Mouse (Mus musculus) forebrain, embryonic 10.5 days (tissue): ENCODE measurements at regions not wholly inside any gene's neighbourhood (a gene's known extent, or its start where the extent isn't known, plus 50 kb on each side); places are given as distances from the start of the nearest gene placed in this dataset.

Experiments
- DNase-seq: peaks from one replicate; pipeline ENCODE4 v3.0.0-alpha.2; 2017; ENCODE audit warnings: low spot score; ENCODE audit errors: extremely low spot score
- H3K27ac ChIP-seq: fragments of 300-500 bp; sonication (generic); 2 replicates; pipeline ENCODE4 v1.5.1; 2016; ENCODE audit warnings: mild to moderate bottlenecking
- H3K27me3 ChIP-seq: fragments of 300-500 bp; sonication (generic); 2 replicates; pipeline ENCODE4 v1.6.1; 2016; ENCODE audit warnings: mild to moderate bottlenecking; ENCODE audit not compliant: poor library complexity, severe bottlenecking
- H3K36me3 ChIP-seq: fragments of 300-500 bp; sonication (generic); replicated peaks from 2 replicates; pipeline ENCODE4 v1.6.1; 2016; ENCODE audit warnings: mild to moderate bottlenecking, moderate library complexity
- H3K4me1 ChIP-seq: fragments of 300-500 bp; sonication (generic); 2 replicates; pipeline ENCODE4 v1.6.1; 2016
- H3K4me3 ChIP-seq: fragments of 300-500 bp; sonication (generic); 2 replicates; pipeline ENCODE4 v1.5.1; 2016; ENCODE audit warnings: mild to moderate bottlenecking, moderate library complexity
- H3K9me3 ChIP-seq: fragments of 300-500 bp; sonication (generic); 2 replicates; pipeline ENCODE4 v1.6.1; 2016; ENCODE audit warnings: mild to moderate bottlenecking, moderate library complexity
- WGBS: fragments of 180-500 bp; shearing (Covaris S2); methylation state at CpG from one replicate; pipeline ENCODE4 v1.1.7; 2016; 5-methylcytosine and 5-hydroxymethylcytosine counted together

GRCm38 (mm10) chrX:164878336-164878735 lies 101.8 kb downstream of the Mospd2 start:
- Histone ChIP-seq H3K9me3 (no peaks in the 10 kb centered on the region), H3K27ac (no peak overlapping the region), H3K4me3 (no peak overlapping the region), H3K4me1 (no peaks in the 10 kb centered on the region), H3K27me3 (peaks cover 62% of the 10 kb centered on the region), H3K36me3 (no peaks in the 10 kb centered on the region)
- WGBS, result 73% methylated on average over 3 of the region's 3 CpGs
- no peak for DNase-seq

GRCm38 (mm10) chrX:164840393-164840792 lies 139.8 kb downstream of the Mospd2 start:
- Histone ChIP-seq H3K9me3 (no peaks in the 10 kb centered on the region), H3K27me3 (peaks cover 89% of the 10 kb centered on the region), H3K36me3 (no peaks in the 10 kb centered on the region), H3K27ac (no peak overlapping the region), H3K4me1 (no peaks in the 10 kb centered on the region), H3K4me3 (no peak overlapping the region)
- 83% methylated on average over 6 of the region's 6 CpGs for WGBS
- DNase-seq, result no peak

GRCm38 (mm10) chrX:164820906-164821305 lies 159.3 kb downstream of the Mospd2 start:
- Histone ChIP-seq H3K36me3 (no peaks in the 10 kb centered on the region), H3K9me3 (no peaks in the 10 kb centered on the region), H3K4me3 (no peak overlapping the region), H3K27ac (no peak overlapping the region), H3K4me1 (no peaks in the 10 kb centered on the region), H3K27me3 (peaks cover 68% of the 10 kb centered on the region)
- no peak for DNase-seq

GRCm38 (mm10) chrX:164787293-164787692 lies 192.9 kb downstream of the Mospd2 start:
- H3K4me3 ChIP-seq, result no peak overlapping the region
- peaks cover 5% of the 10 kb centered on the region; the same call in 1 of the 2 replicates for H3K27me3 ChIP-seq
- no peaks in the 10 kb centered on the region for H3K4me1 ChIP-seq
- H3K36me3 ChIP-seq, result no peaks in the 10 kb centered on the region
- H3K9me3 ChIP-seq, result no peaks in the 10 kb centered on the region
- no peak overlapping the region for H3K27ac ChIP-seq
- DNase-seq, result no peak
- WGBS, result 70% methylated on average over 3 of the region's 3 CpGs

- Histone ChIP-seq H3K36me3 (no peaks in the 10 kb centered on the region), H3K27ac (no peak overlapping the region), H3K4me1 (no peaks in the 10 kb centered on the region), H3K4me3 (no peak overlapping the region), H3K9me3 (no peaks in the 10 kb centered on the region), H3K27me3 (peaks cover 29% of the 10 kb centered on the region)
- 88% methylated on average over 4 of the region's 4 CpGs for WGBS
- DNase-seq, result no peak
Observed at GRCm38 (mm10) chrX:164764919-164765318, 215.3 kb downstream of the Mospd2 start.

GRCm38 (mm10) chrX:164763764-164764445 lies 216.3 kb downstream of the Mospd2 start:
- Histone ChIP-seq H3K4me1 (no peaks in the 10 kb centered on the region), H3K4me3 (no peak overlapping the region), H3K9me3 (no peaks in the 10 kb centered on the region), H3K27ac (no peak overlapping the region), H3K27me3 (peaks cover 29% of the 10 kb centered on the region), H3K36me3 (no peaks in the 10 kb centered on the region)
- DNase-seq, result no peak
- 67% methylated on average over 2 of the region's 2 CpGs for WGBS

GRCm38 (mm10) chrX:164745552-164746217 lies 234.5 kb downstream of the Mospd2 start:
- no peaks in the 10 kb centered on the region for H3K36me3 ChIP-seq

More at GRCm38 (mm10) chrX:164745552-164746217, 234.5 kb downstream of the Mospd2 start:
- no peaks in the 10 kb centered on the region for H3K4me1 ChIP-seq
- H3K27ac ChIP-seq, result no peak overlapping the region
- no peaks in the 10 kb centered on the region for H3K9me3 ChIP-seq
- no peak for DNase-seq
- peaks cover 25% of the 10 kb centered on the region for H3K27me3 ChIP-seq
- H3K4me3 ChIP-seq, result no peak overlapping the region
- 69% methylated on average over 1 of the region's 1 CpGs for WGBS
